Mouse (Mus musculus): Measurements from ENCODE around the gene Xntrpc.

The Xntrpc gene

DNA sequence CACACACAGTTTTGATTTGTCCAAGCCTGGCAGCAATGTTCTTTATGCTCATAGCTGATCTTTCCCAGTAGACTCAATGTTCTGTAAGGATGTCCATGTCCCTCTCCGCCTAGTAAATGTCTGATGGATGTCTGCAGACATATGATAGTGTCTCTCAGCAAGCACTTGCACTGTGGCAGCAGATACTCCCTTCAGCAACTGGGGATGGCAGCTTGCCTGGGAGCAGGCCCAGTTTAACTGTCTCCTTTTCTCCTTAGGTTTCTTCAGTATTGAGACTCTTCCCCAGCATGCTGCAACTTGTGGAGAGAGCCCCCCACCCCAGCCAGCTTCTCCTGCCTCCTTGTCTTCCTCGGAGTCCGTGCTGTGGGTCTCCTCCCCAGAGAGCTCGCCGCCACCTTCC lies 16.3 kb downstream of the Xntrpc start:
- DNase-seq (ENCODE audit: low read depth, low spot score), result no peak

DNA sequence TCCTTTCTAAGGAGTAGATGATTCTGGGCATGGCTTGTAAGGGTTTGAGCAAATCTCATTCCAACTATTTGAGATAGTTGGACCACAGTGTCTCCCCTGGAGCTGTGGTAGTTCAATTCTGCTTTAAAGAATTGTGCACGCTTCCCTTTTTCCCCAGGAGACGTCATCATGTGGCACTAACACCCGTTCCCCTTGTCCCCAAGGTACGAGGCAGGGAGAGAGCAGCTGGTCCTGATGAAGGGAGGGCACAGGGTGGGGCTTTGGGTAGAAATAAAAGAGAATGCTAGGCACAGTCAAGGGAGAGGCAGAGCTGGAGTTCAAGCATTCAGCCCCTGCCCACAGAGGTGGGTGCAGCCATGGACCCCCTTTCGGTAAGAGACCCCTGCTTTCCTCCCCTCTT lies 17.3 kb downstream of the Xntrpc start, which contains the start of gene Trpc2:
Trpc2 (plus strand) TSS at position 301 of the 400 bp plus-strand sequence.
- DNase-seq (ENCODE audit: low read depth, low spot score), result no peak

DNA sequence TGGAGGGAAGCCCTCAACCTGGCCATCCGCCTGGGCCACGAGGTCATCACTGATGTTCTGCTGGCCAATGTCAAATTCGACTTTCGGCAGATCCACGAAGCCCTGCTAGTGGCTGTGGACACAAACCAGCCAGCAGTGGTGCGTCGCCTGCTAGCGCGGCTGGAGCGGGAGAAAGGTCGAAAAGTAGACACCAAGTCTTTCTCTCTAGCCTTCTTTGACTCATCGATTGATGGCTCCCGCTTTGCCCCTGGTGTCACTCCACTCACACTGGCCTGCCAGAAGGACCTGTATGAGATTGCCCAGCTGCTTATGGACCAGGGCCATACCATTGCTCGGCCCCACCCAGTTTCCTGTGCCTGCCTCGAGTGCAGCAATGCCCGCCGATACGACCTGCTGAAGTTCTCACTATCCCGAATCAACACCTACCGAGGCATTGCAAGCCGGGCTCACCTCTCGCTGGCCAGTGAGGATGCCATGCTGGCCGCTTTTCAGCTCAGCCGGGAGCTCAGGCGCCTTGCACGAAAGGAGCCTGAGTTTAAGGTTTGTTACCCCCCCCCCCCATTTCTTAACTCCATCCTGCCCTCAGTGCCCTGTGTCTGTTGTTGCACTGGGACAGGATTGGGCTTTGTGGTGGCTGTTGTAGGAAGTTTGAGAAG lies 18.7 kb downstream of the Xntrpc start:
- DNase-seq (ENCODE audit: low read depth, low spot score), result no peak

DNA sequence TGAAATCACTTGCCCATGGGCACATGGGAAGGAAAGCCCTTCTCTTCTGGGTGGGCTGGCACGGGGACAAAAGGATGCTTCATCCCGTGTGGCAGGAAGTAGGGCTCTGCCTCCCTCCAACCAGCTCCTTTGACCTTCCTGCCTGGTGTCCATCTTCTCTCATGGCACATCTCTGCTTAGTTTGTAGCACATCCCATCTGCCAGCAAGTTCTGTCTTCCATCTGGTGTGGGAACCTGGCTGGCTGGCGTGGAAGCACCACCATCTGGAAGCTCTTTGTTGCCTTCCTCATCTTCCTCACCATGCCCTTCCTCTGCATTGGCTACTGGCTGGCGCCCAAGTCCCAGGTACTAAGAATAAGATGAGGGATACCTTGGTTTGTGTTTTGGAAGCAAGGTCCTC lies 21.8 kb downstream of the Xntrpc start:
- no peak for DNase-seq (ENCODE audit: low read depth, low spot score)

DNA sequence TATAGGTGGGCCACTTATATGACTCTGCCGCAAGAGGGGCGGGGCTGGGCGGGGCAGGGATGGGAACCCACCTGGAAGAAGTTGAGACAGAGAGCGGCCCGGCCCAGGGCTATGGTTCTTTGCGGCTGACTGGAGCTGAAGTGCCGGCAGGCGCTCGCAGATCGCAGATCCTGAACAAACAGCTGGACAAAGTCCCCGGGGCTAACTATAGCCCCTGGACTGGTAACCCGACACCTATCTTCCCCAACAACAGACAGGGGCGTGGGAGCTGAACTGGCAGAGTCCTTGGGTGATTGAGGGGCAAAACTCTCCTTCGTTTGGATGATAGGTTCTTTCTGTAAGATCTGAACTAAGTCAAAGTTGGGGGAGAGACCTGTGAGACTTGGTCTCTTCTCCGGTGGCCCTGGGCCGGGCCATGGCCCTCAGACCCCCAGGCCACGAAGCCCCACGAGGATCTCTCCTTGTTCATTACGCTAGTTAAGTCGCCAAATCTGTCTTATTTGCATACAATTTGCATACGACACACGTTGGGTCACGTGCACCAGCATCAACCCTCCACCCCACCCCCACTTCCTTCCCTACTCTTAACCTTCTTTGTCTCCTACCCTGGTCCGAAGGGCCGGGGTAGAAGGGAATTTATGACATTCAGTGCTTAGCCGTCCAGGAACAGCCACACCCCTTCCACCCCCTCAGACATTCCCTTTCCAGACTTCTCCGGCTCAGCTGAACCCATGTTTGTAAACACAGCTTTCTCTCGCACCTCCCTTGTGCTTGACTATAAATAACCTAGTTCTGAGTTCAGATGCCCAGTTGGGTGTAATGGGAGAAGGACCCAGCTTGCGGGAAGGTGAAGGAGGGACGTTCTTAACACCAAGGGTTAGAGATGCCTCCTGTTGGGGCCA lies 34.5 kb downstream of the Xntrpc start:
- DNase-seq (ENCODE audit: low read depth, low spot score), result peak; percentile 88

DNA sequence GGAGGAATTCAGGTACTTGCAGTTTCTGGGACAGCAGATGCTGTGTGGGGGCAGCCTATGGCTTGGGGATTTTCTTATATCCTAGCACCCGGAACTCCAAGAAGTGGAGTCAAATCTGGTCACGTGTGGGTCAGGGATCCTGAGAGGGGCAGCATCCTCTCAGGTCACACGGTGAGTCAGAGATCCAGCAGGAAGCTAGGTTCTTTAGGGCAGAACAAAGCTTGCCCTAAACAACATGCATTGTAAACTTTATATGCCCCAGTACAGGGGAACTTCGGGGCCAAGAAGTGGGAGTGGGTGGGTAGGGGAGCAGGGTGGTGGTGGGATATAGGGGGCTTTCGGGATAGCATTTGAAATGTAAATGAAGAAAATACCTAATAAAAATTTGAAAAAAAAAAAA lies 35.4 kb downstream of the Xntrpc start:
- DNase-seq (ENCODE audit: low read depth, low spot score), result no peak

DNA sequence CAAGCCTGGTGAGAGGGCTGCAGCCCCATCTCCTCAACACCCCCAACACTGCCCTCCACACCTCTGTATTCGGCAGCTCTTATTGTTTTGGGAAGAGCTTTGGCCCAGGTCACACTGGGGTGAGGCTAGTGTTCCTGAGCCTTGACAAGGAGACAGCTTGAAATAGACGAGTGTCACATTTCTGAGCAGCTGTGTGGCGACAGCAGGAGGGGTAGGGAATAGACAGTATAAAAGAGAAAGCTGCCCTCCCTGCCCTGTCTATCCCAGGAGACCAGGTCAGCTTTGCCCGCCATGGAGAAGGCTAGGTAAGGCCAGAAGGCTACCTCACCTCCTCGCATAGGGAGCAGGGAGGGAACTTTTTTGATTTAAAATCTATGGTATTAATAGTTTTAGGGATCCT lies 36.0 kb downstream of the Xntrpc start, which contains the start of gene Art1:
Art1 (plus strand) TSS at position 257 of the 400 bp plus-strand sequence.
- DNase-seq (ENCODE audit: low read depth, low spot score), result no peak

DNA sequence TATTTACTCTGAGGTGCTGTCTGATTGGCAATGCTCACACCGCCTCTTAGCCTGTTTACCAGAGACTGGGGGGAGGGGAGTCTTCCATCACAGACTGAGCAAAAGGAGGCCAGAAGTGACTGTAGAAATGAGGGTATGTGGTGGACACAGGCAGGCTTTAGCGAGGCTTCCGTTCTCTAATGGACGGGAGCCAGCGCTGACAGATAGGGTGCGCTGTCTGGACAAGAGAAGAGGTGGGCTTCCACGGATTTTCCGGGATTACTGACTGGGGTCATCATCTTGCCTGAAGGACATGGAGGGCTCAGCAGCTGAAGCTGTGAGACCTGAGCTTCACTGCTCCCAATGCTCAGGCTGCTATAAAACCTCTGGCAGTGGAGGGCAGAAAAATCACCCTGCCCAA lies 36.7 kb downstream of the Xntrpc start:
- DNase-seq (ENCODE audit: low read depth, low spot score), result no peak

DNA sequence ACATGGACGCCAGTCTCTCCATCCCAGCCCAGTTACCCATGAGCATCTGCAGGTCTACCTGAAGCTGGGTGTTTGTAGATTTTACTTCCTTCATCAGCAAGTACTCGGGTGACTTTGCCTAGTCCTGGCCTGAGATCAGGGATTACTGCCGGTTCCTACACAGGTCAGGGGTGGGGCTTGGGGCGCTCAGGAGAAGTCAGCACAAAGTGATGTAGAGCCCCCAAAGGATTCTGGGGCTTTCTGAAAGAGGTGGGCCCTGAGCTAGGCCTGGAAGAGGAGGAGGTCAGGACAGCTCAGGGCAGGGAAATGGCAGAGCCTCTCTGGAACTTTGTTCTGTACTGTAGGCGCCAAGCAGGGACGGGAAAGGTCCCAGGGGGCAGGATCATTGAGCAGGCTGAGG lies 37.2 kb downstream of the Xntrpc start:
- DNase-seq (ENCODE audit: low read depth, low spot score), result peak; percentile 77

DNA sequence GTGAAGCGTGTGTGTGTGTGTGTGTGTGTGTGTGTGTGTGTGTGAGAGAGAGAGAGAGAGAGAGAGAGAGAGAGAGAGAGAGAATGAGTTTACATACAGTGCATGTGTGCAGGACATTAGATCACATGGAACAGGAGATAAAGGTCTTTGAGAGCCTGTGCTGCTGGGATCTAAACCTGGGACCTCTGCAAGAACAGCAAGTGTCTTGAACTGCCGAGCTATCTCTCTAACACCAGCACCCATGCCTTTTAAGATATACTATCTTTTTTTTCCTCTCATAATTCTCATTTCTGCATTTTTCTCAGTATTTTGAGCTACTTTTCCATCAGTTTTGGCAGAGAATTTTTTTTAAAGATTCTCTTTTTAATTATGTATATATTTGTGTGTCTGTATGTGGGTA lies 38.0 kb downstream of the Xntrpc start:
- DNase-seq (ENCODE audit: low read depth, low spot score), result no peak

DNA sequence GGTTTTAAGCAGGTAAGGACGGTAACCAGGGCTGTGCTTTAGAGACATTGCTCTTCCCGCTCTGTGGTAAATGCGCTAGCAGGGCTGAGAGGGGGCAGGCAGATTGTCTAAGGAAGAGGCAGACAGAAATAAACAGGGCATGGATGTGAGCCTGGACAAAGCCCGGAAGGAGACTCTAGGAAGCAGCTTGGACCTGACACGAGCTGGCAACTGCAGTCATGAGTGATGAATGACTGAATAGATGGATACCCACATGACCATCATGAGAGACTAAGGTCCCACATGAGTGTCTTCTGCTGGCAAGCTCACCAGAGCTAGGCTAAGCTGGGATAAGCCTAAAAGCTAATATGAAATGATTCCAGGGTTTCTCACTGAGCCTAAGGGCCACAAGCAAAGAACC lies 38.6 kb downstream of the Xntrpc start:
- no peak for DNase-seq (ENCODE audit: low read depth, low spot score)

DNA sequence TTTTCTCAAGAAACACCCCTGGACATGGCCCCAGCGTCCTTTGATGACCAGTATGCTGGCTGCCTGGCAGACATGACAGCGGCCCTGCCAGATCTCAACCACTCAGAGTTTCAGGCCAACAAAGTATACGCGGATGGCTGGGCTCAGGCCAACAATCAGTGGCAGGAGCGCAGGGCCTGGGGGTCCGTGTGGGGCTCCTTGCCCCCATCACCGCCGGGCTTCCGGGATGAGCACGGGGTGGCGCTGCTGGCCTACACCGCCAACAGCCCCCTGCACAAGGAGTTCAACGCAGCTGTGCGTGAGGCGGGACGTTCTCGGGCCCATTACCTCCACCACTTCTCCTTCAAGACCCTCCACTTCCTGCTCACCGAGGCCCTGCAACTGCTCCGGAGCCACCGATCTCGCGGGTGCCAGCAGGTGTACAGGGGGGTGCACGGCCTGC lies 41.2 kb downstream of the Xntrpc start:
- peak; percentile 53 for DNase-seq (ENCODE audit: low read depth, low spot score)

DNA sequence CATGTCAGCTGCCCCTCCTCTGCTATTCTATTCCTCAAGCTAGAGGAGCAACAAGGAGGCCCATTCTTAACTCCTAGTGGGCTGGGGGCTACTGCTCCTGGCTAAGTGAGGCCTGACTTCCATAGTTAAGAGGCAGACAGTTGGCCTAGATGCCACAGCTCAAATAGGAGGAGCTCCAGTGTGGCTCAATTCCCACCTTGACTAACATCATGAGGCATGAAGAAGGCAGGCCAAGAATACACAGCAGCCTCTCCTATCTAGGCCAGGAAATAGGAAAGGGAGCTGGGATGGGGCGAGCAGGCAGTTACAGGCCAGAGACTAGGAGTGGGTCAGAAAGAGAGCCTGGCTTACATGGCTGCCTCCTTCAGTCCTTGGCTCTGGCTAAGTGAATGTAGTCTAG lies 42.7 kb downstream of the Xntrpc start:
- DNase-seq (ENCODE audit: low read depth, low spot score), result no peak

DNA sequence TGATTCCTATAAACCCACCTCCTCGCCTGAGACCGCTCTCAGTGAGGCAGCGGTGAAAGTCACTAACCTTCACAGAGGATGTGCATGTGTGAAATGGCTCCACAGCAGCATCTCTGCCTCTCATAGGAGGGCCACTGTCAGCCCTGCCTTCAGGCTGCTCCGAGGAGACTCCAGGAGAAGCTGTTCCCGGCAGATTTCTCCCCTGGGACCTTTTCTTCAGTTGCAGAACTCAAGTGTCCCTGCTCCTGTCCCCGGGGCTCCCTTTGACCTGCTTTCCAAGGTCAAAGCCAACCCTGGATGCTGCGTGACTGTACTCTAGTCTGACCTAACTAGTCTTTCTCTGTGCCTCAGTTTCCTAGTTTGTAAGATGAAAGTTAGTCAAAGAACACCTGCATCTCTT lies 43.7 kb downstream of the Xntrpc start, which contains the start of gene Art5:
Art5 (minus strand) TSS at position 319 of the 400 bp plus-strand sequence.
- DNase-seq (ENCODE audit: low read depth, low spot score), result no peak

DNA sequence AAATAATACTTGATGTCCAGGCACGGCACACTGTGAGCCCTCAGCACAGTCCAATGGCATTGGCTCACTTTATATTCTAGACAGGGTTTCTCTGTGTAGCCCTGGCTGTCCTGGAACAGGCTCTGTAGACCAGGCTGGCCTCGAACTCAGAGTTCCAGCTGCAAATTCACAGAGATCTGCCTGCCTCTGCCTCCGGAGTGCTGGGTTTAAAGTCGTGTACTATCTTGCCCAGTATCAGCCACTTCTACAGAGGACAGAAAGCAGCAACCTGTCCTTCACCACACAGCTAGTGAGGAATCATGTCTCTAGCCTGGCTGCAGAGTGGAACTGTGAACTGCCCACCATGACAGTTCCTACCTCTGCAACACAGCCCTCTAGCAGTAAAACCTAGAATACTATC lies 44.2 kb downstream of the Xntrpc start:
- no peak for DNase-seq (ENCODE audit: low read depth, low spot score)

DNA sequence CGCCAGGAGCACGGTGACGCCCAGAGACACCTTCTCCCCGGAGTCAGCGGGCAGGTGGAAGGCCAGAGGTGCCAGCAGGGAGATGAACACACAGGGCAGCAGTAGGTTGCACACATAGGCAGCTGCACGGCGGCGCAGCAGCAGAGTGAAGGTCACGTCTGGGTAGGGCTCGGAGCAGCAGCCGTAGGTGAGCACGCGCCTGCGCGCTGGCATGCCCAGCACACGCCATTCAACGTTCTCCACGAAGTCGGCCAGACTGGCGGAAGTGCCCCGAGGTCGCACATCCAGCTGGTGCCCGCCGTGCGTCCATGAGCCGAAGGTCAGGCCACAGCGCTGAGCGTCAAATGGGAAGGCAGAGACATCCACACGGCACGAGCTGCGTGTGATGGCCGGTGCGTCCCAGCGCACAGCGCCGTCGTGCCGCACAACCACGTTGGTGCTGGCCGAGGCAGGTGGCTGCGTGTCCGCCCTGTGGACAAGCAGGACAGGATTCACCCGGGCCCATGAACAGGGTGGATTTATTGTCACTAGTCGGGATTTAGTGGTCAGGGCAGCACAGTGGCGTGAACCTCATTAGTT lies 47.7 kb downstream of the Xntrpc start:
- peak; percentile 39 for DNase-seq (ENCODE audit: low read depth, low spot score)

DNA sequence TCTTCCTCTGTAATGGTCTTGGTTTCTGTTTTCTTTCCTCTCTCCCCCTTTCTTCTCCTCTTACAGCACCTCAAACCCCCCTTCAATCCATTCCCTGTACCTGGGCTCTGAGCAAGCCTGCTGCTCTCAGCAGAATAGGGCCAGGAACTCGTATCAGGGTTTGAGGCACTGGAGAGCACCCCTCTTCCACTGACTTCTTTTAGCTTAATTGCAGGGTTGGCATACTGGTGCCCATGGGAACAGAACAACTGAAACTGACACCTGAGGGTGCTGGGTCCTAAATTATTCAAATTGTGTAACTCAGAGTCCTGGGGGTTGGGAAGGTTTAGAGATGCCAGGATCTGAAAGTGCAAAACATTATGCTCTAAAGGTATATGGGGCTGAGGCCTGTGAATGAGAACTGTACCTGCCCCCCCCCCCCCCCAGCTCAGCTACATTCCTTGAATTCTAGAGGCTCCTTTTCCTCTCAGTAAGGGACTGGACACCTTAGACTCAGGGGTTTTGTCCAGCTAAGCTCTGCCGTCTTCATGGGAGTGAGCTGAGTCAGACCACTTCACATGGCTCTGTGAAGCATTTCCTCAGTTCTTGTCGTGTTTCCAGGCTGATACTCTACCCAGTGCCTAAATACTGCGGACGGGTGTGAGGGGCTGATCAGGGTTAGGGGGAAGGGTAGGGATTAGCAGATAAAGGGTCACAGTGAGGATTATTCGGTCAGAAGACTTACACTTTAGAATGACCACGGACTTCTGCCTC lies 51.2 kb downstream of the Xntrpc start, which contains the start of gene Chrna10:
Chrna10 (minus strand) TSS at position 250 of the 753 bp plus-strand sequence.
- no peak for DNase-seq (ENCODE audit: low read depth, low spot score)

DNA sequence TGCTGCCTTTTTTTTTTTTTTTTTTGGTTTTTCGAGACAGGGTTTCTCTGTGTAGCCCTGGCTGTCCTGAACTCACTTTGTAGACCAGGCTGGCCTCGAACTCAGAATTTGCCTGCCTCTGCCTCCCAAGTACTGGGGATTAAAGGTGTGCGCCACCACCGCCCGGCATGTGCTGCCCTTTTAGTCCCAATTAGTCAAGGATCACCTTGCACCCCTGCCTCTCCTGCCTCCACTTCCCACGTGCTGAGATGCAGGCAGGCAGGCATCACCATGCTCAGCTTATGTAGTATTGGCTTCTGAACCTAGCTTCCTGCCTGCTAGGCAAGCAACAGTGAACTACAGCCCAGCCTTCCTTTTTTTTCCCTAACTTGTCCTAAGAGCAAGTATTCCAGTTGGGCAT lies 51.9 kb downstream of the Xntrpc start:
- DNase-seq (ENCODE audit: low read depth, low spot score), result no peak

DNA sequence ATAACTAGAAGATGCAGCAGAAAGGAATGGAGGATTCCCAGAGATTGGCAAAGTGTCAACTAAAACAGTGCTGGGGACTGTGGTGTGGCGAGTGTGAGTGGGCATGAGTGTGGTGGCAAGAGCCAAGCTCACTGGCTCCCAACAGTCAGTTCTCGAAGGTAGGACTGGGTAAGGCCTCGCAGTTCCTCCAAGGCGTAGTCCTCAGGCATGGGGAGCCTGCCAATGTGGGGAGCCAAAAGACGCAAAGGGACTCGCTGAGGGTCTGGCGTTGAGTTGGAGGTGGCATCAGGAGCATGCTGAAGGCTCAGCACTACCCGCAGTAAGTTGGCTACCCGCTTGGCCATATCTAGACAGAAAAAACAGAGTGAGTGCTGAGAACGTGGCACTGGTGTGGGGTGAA lies 54.8 kb downstream of the Xntrpc start:
- DNase-seq (ENCODE audit: low read depth, low spot score), result no peak

DNA sequence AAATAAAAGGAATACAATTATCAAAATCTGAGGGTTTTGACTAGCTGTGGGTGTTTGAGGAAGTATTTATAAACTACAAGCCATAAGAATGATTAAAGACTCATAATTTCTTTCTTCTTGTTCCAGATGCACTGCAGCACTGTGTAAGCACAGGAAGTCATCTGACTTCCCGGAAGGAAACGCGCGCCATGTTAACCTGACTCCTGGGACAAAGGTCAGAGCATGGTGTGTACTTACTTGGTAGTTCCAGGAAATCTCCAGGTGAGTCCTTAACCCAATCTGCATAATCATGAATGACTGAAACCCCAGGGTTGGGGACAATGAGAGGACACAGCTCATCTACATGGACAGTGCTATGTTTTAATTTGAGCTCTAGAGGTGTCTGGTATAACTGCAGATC lies 66.9 kb downstream of the Xntrpc start:
- DNase-seq (ENCODE audit: low read depth, low spot score), result peak; percentile 72

DNA sequence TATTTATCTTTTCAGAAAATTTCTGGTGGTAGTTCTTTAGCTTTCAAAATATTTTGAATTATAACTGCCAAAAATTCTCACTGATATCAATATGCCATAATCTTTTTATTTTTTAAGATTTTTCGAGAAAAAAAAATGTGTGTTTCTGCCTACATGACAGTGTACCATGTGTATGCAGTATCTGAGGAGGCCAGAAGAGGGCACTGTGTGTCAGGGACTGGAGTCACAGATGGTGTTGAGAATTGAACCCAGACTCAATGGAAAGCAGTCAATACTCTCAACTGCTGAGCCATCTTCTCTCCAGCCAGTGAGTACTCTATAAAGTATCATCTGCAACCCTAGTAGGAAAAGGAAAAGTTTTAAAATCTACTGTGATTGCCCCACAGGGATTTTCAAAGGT lies 72.0 kb downstream of the Xntrpc start:
- DNase-seq (ENCODE audit: low read depth, low spot score), result peak; percentile 67

DNA sequence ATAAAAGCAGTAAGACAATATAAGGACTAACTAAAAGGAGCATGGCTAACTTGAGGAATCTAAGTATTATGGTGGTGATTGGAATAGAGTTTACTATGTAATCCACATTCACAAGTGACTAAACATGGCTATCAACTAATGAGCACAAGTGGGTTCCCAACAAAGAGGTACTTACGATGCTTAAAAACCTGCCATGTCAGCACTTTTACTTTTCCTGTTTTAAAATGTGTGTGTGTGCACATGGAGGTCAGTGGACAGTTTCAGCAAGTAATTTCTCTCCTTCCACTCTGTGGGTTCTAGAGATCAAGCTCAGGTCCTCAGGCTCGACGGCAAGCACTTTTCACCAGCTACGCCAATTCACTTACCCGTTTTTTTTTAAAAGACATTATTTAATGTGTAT lies 72.4 kb downstream of the Xntrpc start:
- no peak for DNase-seq (ENCODE audit: low read depth, low spot score)
